Mouse (Mus musculus): Measurements from ENCODE around the gene Stard13.
A peak's percentile ranks its signal among the peaks of the same experiment; 100 is the strongest.

The Stard13 gene

GRCm38 (mm10) chr5:151059772-151060171 is 173.9 kb downstream of the Stard13 start:
- DNase-seq (ENCODE audit: inconsistent ontology term): no peak

DNA sequence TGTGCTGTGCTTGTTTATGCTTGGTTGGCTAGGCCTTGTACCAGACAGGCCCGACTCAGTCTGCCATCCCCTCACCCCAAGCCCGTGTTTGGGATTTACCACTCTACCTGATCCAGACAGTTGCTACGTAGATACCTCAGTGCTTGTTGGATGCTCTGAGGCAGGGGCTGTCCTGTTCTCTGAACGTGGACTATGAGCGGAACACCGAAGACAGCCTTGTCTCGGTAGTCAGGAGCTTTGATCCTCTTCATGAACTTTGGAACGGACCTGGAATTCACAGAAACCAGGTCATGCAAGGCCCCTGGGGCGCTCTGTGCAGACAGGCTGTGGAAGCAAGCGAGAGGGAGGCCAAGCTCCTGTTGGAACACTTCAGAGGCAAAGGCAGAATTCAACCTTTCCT is 174.3 kb downstream of the Stard13 start:
- no peak for DNase-seq (ENCODE audit: inconsistent ontology term)

- no peak for DNase-seq (ENCODE audit: inconsistent ontology term)
Measured at GRCm38 (mm10) chr5:151057716-151058115, 175.9 kb downstream of the Stard13 start.

DNA sequence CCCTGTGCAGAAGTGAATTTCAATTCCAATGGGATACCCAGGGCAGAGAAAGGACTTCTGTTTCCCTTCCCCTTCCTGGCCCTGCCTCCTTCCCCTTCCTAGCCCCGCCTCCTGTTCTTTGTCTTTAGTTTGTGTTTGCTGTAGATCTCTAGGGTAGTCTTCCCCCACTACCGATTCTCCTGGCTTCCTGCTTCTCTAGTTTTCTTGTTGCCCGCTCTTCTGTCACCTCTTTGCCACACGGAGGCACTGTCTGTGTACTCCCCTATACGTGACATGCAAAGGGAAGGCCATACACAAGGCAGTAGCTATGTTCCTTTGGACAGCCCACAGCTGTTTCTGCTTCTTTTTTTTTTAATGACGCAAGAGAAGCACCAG is 176.7 kb downstream of the Stard13 start:
- no peak for DNase-seq (ENCODE audit: inconsistent ontology term)

GRCm38 (mm10) chr5:151056255-151056919 is 177.2 kb downstream of the Stard13 start:
- no peak for DNase-seq (ENCODE audit: inconsistent ontology term)

DNA sequence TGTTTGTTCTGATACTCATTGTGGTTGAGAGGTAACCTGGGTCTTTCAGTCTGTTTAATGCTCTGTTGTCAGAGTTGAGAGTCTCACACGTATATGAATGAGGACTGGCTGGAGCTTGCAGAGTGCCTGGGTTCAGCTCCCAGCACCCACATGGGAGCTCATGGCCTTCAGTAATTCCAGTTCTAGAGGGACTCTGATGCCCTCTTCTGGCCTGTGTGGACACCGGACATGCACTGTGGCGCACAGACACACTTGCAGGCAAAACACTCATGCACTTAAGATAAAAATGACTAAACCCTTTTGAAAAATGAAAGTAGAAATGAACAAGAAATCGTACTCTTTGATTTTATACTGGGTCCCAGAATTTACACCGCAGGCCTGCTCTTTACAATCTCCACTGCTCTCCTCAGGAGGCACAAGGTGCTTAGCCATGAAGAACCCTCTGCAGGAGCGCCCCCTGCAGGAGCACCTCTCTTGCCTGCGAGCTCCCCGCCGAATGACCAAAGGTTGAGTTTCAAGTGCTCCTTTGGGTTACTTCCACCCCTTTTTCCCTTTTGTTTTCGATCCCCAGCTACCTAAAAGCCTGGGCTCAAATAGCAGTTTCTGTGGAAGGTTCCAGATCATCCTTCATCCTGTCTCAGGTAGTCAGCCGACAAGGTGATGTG is 178.1 kb downstream of the Stard13 start:
- DNase-seq (ENCODE audit: inconsistent ontology term): no peak

- no peak for DNase-seq (ENCODE audit: inconsistent ontology term)
Measured at GRCm38 (mm10) chr5:151054743-151055114, 178.9 kb downstream of the Stard13 start.

GRCm38 (mm10) chr5:151054100-151054742 is 179.4 kb downstream of the Stard13 start:
- peak; percentile 68 for DNase-seq (ENCODE audit: inconsistent ontology term)

DNA sequence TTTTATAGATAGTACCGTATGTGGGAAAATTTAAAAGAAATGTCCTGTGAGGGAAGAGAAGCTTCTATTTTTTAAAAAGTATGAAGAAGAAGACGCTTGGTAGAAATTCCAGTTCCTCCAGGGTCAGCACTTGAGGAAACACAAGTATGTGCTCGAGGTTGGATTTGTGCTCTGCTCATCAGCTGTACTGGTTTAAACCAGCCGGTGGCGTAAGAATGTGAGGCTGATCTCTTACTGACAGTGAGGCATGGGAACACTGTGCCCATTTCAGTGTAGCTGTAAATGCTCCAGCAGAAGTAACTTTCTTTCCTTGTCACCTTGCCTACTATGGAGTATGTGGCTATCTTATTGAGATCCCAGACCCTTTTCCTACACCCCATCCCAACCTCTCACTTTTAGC is 180.4 kb downstream of the Stard13 start:
- DNase-seq (ENCODE audit: inconsistent ontology term): no peak

DNA sequence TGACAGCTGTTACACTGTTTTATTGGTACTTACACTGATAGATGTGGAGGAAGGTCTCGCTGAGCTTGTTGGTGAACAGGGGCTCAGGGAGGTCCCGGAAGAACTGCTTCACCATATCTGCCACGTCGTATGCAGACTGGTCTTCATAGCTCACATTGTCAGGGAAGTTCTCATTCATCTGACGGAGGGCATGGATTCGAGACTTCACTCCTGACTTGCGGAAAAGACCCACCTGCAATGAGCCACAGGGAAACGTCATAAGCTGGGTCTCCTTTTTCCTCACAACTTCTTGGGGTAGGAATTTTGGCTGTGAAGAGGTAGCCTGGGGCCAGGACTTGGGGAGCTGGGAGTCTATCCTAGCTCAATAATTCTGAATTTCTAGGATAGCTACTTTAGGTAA is 181.3 kb downstream of the Stard13 start:
- DNase-seq (ENCODE audit: inconsistent ontology term): no peak

DNA sequence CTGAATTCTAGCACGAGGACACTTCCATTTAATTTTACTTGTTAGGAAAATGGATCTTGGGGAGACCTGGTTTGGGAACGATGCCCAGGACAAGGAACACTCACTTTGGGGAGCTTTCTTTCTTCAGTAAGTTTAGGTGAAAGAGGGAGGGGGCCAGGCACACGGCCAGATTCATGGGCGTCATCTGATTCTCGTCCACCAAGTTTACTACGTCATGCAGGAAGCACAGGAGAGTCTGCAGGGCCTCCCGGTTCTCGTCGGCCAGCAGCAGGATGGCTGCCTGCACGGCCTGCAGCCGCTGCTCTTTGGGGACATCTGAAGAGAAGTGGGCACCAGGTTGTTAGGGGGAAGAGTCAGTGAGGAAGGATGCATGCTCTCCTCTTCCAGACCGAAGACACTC is 186.1 kb downstream of the Stard13 start:
- no peak for DNase-seq (ENCODE audit: inconsistent ontology term)

GRCm38 (mm10) chr5:151046917-151047316 is 186.7 kb downstream of the Stard13 start:
- no peak for DNase-seq (ENCODE audit: inconsistent ontology term)

- DNase-seq (ENCODE audit: inconsistent ontology term): no peak
Measured at GRCm38 (mm10) chr5:151046131-151046530, 187.5 kb downstream of the Stard13 start.

DNA sequence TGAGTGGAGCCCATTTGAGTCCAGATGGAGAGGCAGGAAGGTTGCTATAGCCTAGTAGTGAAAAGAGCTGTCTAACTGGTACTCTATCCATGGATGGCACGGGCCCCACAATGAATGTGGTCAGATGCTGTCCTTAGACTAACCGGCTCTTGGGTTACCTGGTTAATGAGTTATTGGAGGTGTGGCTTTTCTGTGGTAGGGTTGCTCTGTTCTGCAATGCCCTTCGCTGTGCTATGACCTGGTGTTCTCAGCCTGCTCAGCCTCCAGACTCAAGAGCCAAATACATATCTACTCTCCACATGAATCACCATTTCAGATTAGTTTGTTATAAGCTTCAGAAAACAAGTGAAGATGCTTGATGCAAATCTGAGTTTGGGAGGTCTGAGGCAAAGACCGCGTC is 190.7 kb downstream of the Stard13 start:
- no peak for DNase-seq (ENCODE audit: inconsistent ontology term)

GRCm38 (mm10) chr5:151037871-151038270 is 195.8 kb downstream of the Stard13 start:
- no peak for DNase-seq (ENCODE audit: inconsistent ontology term)

DNA sequence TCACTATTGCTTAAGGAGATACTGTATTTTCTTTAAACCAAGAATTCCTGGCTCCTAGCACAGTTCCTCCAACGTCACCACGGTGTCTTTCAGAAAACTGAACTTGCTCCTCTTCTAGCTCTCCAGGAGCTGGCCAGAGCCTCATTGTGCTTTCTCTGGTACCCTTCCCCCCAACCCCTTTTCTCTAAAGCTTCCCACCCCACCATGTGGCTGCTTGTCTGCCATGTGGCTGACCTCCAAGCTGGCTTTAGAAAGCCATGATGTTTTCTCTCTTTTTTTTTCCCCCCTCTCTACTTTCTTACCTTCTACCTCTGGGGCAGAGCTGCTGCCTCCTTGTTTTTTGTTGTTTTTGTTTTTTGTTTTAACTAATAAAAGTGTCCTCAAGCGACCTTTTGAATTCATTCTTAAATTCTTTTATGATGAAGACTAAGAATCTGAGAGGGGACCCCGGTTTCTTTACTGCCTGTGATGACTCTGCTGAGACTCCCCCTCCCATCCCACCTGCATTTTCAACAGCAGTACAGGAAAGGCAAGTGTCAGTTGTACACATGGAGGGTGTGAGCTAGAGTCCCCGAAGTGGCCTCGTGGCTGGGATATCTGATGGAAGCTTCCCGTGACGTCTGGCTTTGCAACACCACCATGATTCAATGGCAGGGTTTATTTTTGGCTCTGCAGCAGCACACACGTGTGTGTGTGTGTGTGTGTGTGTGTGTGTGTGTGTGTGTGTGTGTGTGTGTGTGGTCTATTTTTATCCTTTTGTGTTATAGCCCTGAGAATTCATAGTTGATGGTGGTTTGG is 198.7 kb downstream of the Stard13 start:
- no peak for DNase-seq (ENCODE audit: inconsistent ontology term)

- no peak for DNase-seq (ENCODE audit: inconsistent ontology term)
Measured at GRCm38 (mm10) chr5:151028906-151029305, 204.7 kb downstream of the Stard13 start.

DNA sequence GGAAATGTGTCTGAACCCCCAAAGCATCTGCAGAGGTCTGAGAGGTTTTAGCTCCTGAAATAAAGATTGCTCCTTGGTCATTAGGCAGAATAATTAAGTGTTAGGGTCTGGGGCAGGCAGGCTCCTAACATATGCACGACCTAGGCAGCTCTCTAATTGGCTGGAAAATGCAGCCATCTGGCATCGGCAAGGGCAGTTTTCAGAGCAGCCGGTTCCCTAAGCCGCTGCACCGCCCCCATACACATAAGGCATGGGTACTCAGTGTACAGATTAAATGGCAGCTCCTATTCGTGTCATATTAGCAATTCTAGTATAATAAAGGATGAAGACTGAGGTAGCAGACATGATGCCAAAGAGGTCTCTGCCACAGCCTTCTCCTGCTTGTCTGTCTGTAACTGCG is 206.5 kb downstream of the Stard13 start:
- DNase-seq (ENCODE audit: inconsistent ontology term): no peak

DNA sequence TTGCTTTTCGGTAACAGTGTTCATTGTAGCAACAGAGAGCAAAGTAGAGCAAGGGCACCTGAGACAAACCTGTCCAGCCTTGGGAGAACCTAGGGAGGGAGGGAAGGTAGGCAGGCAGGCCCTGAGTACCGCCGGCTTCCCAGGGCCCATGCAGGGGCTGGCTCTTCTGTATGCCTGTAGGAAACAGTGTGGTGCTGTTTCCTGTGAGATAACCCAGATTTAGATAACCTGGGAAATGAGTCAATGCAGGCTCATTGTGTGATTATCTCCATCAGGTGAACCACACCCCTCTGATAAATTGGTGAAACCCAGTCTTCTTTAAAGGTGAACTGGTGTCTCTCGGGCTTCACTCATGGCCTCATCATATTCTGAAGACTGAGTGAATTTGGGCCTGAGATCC is 207.6 kb downstream of the Stard13 start:
- DNase-seq (ENCODE audit: inconsistent ontology term): no peak

GRCm38 (mm10) chr5:151024483-151024882 is 209.2 kb downstream of the Stard13 start:
- DNase-seq (ENCODE audit: inconsistent ontology term): no peak

DNA sequence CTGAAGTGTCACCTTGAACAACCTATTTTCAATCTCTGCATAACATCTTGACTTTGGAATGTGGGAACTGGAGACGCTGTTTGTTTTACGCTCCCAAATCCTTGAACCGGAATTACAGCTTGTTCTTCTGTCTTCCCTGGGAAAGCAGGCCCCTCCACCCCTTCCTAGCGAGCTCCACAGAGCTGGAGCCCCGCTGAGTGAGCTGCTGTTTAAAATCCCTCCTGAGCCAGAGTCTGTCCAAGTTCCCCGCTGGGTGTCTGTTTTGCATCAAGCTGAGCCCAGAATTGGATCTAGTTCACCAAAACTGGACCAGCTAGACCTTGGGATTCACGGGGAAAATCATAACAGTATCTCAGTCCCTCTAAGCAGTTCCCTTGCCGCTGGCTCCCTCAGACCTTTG is 210.2 kb downstream of the Stard13 start:
- DNase-seq (ENCODE audit: inconsistent ontology term): peak; percentile 19

DNA sequence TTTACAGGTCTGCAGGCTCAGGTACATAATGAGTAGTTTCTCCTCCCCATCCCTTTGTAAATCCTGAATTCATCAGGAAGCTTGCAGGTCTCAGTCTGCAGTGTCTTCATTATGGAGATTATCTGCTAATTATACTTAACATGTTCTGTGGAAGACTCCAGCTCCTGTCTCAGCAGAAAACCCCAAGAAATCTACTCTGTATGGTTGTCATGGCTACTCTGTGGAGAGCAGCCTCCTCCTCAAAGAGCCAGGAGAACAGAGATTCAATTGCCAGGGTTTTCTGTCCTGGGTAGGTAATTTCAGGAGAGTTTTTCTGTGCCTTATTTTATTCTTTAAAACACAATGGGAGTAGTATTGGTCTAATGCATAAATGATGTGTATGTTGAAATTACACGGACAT is 210.7 kb downstream of the Stard13 start:
- no peak for DNase-seq (ENCODE audit: inconsistent ontology term)

Data from Muller cell, postnatal 12 days (primary cell).